Mouse (Mus musculus): Measurements from ENCODE around the gene Tyk2. TPM values are rescaled to one million over a fixed set of nuclear protein-coding genes. Genes with fewer than 3 reads are reported as not detected.

Gene Tyk2
- polyA plus RNA-seq, 1 experiment from 2014 or later = 9.5 TPM

GRCm38 (mm10) chr9:21104814-21105213 is 26.2 kb downstream of the Tyk2 start:
- 90% methylated on average over 6 of the region's 6 CpGs for WGBS
- Histone ChIP-seq H3K27ac (ENCODE audit: low read depth, low read length) (no peak overlapping the region), H3K9ac (ENCODE audit: low read depth, low read length) (no peak overlapping the region), H3K4me3 (ENCODE audit: low read length) (no peak overlapping the region), H3K9me3 (ENCODE audit: control insufficient read depth, low read length) (no peaks in the 10 kb centered on the region), H3K4me1 (ENCODE audit: control insufficient read depth, insufficient read depth, low read depth, low read length) (no peaks in the 10 kb centered on the region), H3K27me3 (replicated peaks; ENCODE audit: control insufficient read depth, insufficient read depth, low read length) (no peaks in the 10 kb centered on the region), H3K4me2 (ENCODE audit: low read length) (no peak overlapping the region), H3K36me3 (ENCODE audit: control insufficient read depth, insufficient read depth, low read length) (0 out of 2 replicates have a peak, but pooled peaks cover 7% of the 10 kb centered on the region)
- ATAC-seq = no peak

- no peaks in the 10 kb centered on the region for H3K36me3 ChIP-seq (ENCODE audit: control insufficient read depth, insufficient read depth, low read length)
- H3K9me3 ChIP-seq (ENCODE audit: control insufficient read depth, low read length) = no peaks in the 10 kb centered on the region
- no peaks in the 10 kb centered on the region for H3K27me3 ChIP-seq (replicated peaks; ENCODE audit: control insufficient read depth, insufficient read depth, low read length)
- no peak overlapping the region for H3K4me3 ChIP-seq (ENCODE audit: low read length)
- no peak overlapping the region for H3K9ac ChIP-seq (ENCODE audit: low read depth, low read length)
- no peak overlapping the region for H3K4me2 ChIP-seq (ENCODE audit: low read length)
- WGBS = 96% methylated on average over 2 of the region's 2 CpGs
- no peak overlapping the region for H3K27ac ChIP-seq (ENCODE audit: low read depth, low read length)
- ATAC-seq = no peak
- H3K4me1 ChIP-seq (ENCODE audit: control insufficient read depth, insufficient read depth, low read depth, low read length) = no peaks in the 10 kb centered on the region
Measured at GRCm38 (mm10) chr9:21102076-21102475, 29.0 kb downstream of the Tyk2 start.

GRCm38 (mm10) chr9:21100447-21101161 is 30.4 kb downstream of the Tyk2 start:
- no peaks in the 10 kb centered on the region for H3K9me3 ChIP-seq (ENCODE audit: control insufficient read depth, low read length)
- H3K4me2 ChIP-seq (ENCODE audit: low read length) = no peak overlapping the region
- WGBS = 43% methylated on average over 15 of the region's 15 CpGs
- H3K27me3 ChIP-seq (replicated peaks; ENCODE audit: control insufficient read depth, insufficient read depth, low read length) = no peaks in the 10 kb centered on the region
- no peak overlapping the region for H3K27ac ChIP-seq (ENCODE audit: low read depth, low read length)
- no peak overlapping the region for H3K4me3 ChIP-seq (ENCODE audit: low read length)
- ATAC-seq = peak; percentile 63
- no peaks in the 10 kb centered on the region for H3K4me1 ChIP-seq (ENCODE audit: control insufficient read depth, insufficient read depth, low read depth, low read length)
- no peak overlapping the region for H3K9ac ChIP-seq (ENCODE audit: low read depth, low read length)
- no peaks in the 10 kb centered on the region for H3K36me3 ChIP-seq (ENCODE audit: control insufficient read depth, insufficient read depth, low read length)

- no peak for ATAC-seq
- no peak overlapping the region for H3K4me2 ChIP-seq (ENCODE audit: low read length)
- no peak overlapping the region for H3K9ac ChIP-seq (ENCODE audit: low read depth, low read length)
- 89% methylated on average over 8 of the region's 8 CpGs for WGBS
- H3K27me3 ChIP-seq (replicated peaks; ENCODE audit: control insufficient read depth, insufficient read depth, low read length) = no peaks in the 10 kb centered on the region
- H3K9me3 ChIP-seq (ENCODE audit: control insufficient read depth, low read length) = no peaks in the 10 kb centered on the region
- H3K4me1 ChIP-seq (ENCODE audit: control insufficient read depth, insufficient read depth, low read depth, low read length) = no peaks in the 10 kb centered on the region
- no peak overlapping the region for H3K27ac ChIP-seq (ENCODE audit: low read depth, low read length)
- no peaks in the 10 kb centered on the region for H3K36me3 ChIP-seq (ENCODE audit: control insufficient read depth, insufficient read depth, low read length)
- H3K4me3 ChIP-seq (ENCODE audit: low read length) = no peak overlapping the region
Measured at GRCm38 (mm10) chr9:21097793-21098192, 33.2 kb downstream of the Tyk2 start.

GRCm38 (mm10) chr9:21095958-21096357 is 35.1 kb downstream of the Tyk2 start:
- WGBS = 66% methylated on average over 4 of the region's 4 CpGs
- H3K9ac ChIP-seq (ENCODE audit: low read depth, low read length) = no peak overlapping the region
- peaks cover under 1% of the 10 kb centered on the region for H3K4me1 ChIP-seq (ENCODE audit: control insufficient read depth, insufficient read depth, low read depth, low read length)
- no peak overlapping the region for H3K4me2 ChIP-seq (ENCODE audit: low read length)
- H3K27me3 ChIP-seq (replicated peaks; ENCODE audit: control insufficient read depth, insufficient read depth, low read length) = no peaks in the 10 kb centered on the region
- no peaks in the 10 kb centered on the region for H3K9me3 ChIP-seq (ENCODE audit: control insufficient read depth, low read length)
- H3K27ac ChIP-seq (ENCODE audit: low read depth, low read length) = no peak overlapping the region
- no peak overlapping the region for H3K4me3 ChIP-seq (ENCODE audit: low read length)
- no peak for ATAC-seq
- no peaks in the 10 kb centered on the region for H3K36me3 ChIP-seq (ENCODE audit: control insufficient read depth, insufficient read depth, low read length)

- ATAC-seq = no peak
- 92% methylated on average over 9 of the region's 9 CpGs for WGBS
- Histone ChIP-seq H3K4me2 (ENCODE audit: low read length) (no peak overlapping the region), H3K4me3 (ENCODE audit: low read length) (no peak overlapping the region), H3K27ac (ENCODE audit: low read depth, low read length) (no peak overlapping the region), H3K9ac (ENCODE audit: low read depth, low read length) (no peak overlapping the region), H3K36me3 (ENCODE audit: control insufficient read depth, insufficient read depth, low read length) (peaks cover 6% of the 10 kb centered on the region; the same call in 1 of the 2 replicates), H3K27me3 (replicated peaks; ENCODE audit: control insufficient read depth, insufficient read depth, low read length) (no peaks in the 10 kb centered on the region), H3K4me1 (ENCODE audit: control insufficient read depth, insufficient read depth, low read depth, low read length) (peaks cover 12% of the 10 kb centered on the region), H3K9me3 (ENCODE audit: control insufficient read depth, low read length) (no peaks in the 10 kb centered on the region)
Measured at GRCm38 (mm10) chr9:21093423-21093822, 37.6 kb downstream of the Tyk2 start.

- peak; percentile 100 for ATAC-seq
- under 1% methylated on average over 54 of the region's 54 CpGs for WGBS
- H3K4me3 ChIP-seq (ENCODE audit: low read length) = peak within 1 kb of the TSS; percentile 59
Measured at GRCm38 (mm10) chr9:21091707-21092320, 39.2 kb downstream of the Tyk2 start, which contains the start of the genes Gm38431 and Raver1. Gene Gm38431 (minus strand): TSS chr9:21091997. Gene Raver1 (minus strand): TSS chr9:21092008.

GRCm38 (mm10) chr9:21090972-21091706 is 39.9 kb downstream of the Tyk2 start:
- WGBS = 3% methylated on average over 24 of the region's 24 CpGs
- ATAC-seq = peak; percentile 3; the same call in 1 of the 2 replicates
- H3K9me3 ChIP-seq (ENCODE audit: control insufficient read depth, low read length) = no peaks in the 10 kb centered on the region
- H3K4me2 ChIP-seq (ENCODE audit: low read length) = peak overlapping the region; percentile 77
- H3K27me3 ChIP-seq (replicated peaks; ENCODE audit: control insufficient read depth, insufficient read depth, low read length) = no peaks in the 10 kb centered on the region
- peak overlapping the region; percentile 71 for H3K9ac ChIP-seq (ENCODE audit: low read depth, low read length)
- peak overlapping the region; percentile 59 for H3K4me3 ChIP-seq (ENCODE audit: low read length)
- H3K4me1 ChIP-seq (ENCODE audit: control insufficient read depth, insufficient read depth, low read depth, low read length) = peaks cover 12% of the 10 kb centered on the region
- H3K27ac ChIP-seq (ENCODE audit: low read depth, low read length) = peak overlapping the region; percentile 83
- H3K36me3 ChIP-seq (ENCODE audit: control insufficient read depth, insufficient read depth, low read length) = peaks cover 12% of the 10 kb centered on the region; the same call in 1 of the 2 replicates

More at GRCm38 (mm10) chr9:21091707-21092320, 39.2 kb downstream of the Tyk2 start, which contains the start of the genes Gm38431 and Raver1:
- H3K9me3 ChIP-seq (ENCODE audit: control insufficient read depth, low read length) = no peaks in the 10 kb centered on the region
- H3K27ac ChIP-seq (ENCODE audit: low read depth, low read length) = peak within 1 kb of the TSS; percentile 83
- H3K36me3 ChIP-seq (ENCODE audit: control insufficient read depth, insufficient read depth, low read length) = peaks cover 10% of the 10 kb centered on the region; the same call in 1 of the 2 replicates
- H3K9ac ChIP-seq (ENCODE audit: low read depth, low read length) = peak within 1 kb of the TSS; percentile 71
- H3K27me3 ChIP-seq (replicated peaks; ENCODE audit: control insufficient read depth, insufficient read depth, low read length) = no peaks in the 10 kb centered on the region
- peaks cover 12% of the 10 kb centered on the region for H3K4me1 ChIP-seq (ENCODE audit: control insufficient read depth, insufficient read depth, low read depth, low read length)
- peak within 1 kb of the TSS; percentile 77 for H3K4me2 ChIP-seq (ENCODE audit: low read length)

- peaks cover 16% of the 10 kb centered on the region for H3K36me3 ChIP-seq (ENCODE audit: control insufficient read depth, insufficient read depth, low read length)
- H3K4me2 ChIP-seq (ENCODE audit: low read length) = peak overlapping the region; percentile 77
- ATAC-seq = no peak
- peak overlapping the region; percentile 71 for H3K9ac ChIP-seq (ENCODE audit: low read depth, low read length)
- H3K4me3 ChIP-seq (ENCODE audit: low read length) = peak overlapping the region; percentile 59
- WGBS = 95% methylated on average over 1 of the region's 1 CpGs
- no peaks in the 10 kb centered on the region for H3K27me3 ChIP-seq (replicated peaks; ENCODE audit: control insufficient read depth, insufficient read depth, low read length)
- H3K4me1 ChIP-seq (ENCODE audit: control insufficient read depth, insufficient read depth, low read depth, low read length) = peaks cover 12% of the 10 kb centered on the region
- no peaks in the 10 kb centered on the region for H3K9me3 ChIP-seq (ENCODE audit: control insufficient read depth, low read length)
- H3K27ac ChIP-seq (ENCODE audit: low read depth, low read length) = no peak overlapping the region
Measured at GRCm38 (mm10) chr9:21090537-21090936, 40.5 kb downstream of the Tyk2 start.
